Mouse (Mus musculus): ENCODE data around the gene Tmem132c.

Gene Tmem132c

DNA sequence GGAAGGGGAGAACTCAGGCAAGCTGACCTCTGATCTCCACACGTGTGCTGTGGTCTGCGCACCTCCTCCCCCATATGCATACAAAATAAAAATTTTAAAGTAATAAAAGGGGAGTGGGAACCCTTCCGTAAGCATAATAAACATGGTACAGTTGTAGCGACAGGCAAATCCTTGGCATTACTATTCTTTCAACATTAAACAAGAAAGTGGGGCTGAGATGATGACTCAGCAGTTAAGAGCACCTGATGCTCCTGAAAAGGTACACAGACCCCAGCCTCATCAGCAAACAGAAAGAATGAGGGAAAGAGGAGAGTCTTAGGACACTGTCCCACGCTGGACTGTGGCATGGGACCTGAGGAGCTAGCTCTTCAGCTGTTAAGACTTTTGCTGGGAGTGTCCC is 361.4 kb downstream of the Tmem132c start:
- DNase-seq (ENCODE audit: low read depth, low spot score): no peak

- DNase-seq (ENCODE audit: low read depth, low spot score): no peak
Measured at GRCm38 (mm10) chr5:127607507-127607906, 365.9 kb downstream of the Tmem132c start.

DNA sequence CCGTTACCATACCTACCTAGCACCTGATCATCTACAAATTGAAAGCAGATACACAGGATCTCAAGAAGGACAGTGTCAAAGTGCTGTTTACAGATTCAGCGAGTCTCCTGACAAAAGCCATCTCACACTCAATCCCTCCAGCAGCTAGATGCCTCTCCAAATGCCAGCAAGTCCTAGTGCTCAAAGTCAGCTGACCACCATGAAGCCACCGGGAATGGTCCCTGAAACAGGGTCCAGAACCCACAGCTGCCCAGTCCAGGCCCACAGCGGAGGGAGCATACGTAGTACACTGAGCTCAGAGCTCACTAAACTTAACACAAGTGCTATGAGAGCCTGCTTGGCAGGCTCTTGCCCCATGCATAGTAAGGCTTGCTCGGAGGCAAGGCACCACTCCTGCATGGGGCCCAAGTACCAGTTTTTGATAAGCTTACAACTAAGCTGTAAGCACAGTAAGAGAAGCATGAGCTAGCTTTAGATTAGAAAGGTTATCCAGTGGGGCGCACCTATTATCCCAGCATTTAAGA is 367.6 kb downstream of the Tmem132c start:
- no peak for DNase-seq (ENCODE audit: low read depth, low spot score)

GRCm38 (mm10) chr5:127610787-127611509 is 369.3 kb downstream of the Tmem132c start:
- no peak for DNase-seq (ENCODE audit: low read depth, low spot score)

DNA sequence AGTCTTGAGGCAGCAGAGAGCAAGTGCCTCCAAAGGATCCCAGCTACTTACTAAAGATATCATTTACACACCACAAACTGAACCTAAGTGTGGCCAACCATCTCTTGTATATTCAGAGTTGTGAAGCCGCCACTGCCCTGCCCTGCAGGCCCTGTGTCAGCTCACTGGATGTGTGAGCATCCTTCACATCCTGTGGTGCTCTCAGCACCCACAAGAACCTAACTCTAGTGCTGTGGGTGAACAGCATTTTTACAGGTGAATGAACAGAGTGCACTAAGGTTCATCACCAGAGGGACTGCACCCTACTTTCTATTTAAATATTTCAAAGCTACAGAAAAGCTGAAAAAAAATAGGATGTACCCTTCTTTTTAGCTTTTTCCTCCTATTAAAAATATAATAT is 370.3 kb downstream of the Tmem132c start:
- no peak for DNase-seq (ENCODE audit: low read depth, low spot score)

DNA sequence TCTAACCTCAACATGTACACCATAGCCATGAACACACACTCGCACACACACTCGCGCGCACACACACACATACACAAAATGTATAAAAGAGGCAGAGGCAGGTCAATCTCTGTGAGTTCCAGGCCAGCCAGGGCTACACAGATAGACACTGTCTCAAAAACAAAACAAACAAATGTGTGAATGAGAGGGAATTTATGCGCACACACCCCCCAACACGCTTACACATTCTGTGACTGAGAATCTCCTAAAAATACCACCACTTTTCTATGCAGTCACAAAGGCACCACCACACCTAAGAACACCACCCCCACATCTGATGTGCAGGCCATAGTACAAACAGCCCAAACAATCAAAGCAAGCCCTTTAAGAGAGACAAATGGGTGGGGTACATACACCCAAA is 370.8 kb downstream of the Tmem132c start:
- no peak for DNase-seq (ENCODE audit: low read depth, low spot score)

Measured in c-Kit-negative CD71-positive TER-119-positive erythroid progenitor cells, embryonic 14.5 days (primary cell).